Mouse (Mus musculus) lung, embryonic 15.5 days (tissue): Measurements from ENCODE around the gene Churc1. TPM values are rescaled to one million over a fixed set of nuclear protein-coding genes. Genes with fewer than 3 reads are reported as not detected.
"Not testable (repeated sequence)": the region's sequence is repeated elsewhere in the genome, so short reads cannot be mapped to it uniquely, and the experiment has no call there.

Source experiments
- ATAC-seq: fragments of 200-750 bp; cut with Nextera tagmentation; 2 replicates; pipeline ENCODE4 v1.8.0; 2017; ENCODE audit warnings: moderate number of reproducible peaks, borderline replicate concordance; ENCODE audit not compliant: low FRiP score, low TSS enrichment; ENCODE audit errors: extremely low read depth
- H3K27ac ChIP-seq: fragments of 300-500 bp; sonication (generic); 2 replicates; pipeline ENCODE4 v1.5.1; 2015; ENCODE audit warnings: moderate library complexity, mild to moderate bottlenecking, inconsistent platforms
- H3K27me3 ChIP-seq: fragments of 300-500 bp; sonication (generic); 2 replicates; pipeline ENCODE4 v1.6.1; 2015; ENCODE audit warnings: inconsistent platforms
- H3K36me3 ChIP-seq: fragments of 300-500 bp; sonication (generic); 2 replicates; pipeline ENCODE4 v1.6.1; 2015; ENCODE audit warnings: inconsistent platforms
- H3K4me1 ChIP-seq: fragments of 300-500 bp; sonication (generic); 2 replicates; pipeline ENCODE4 v1.6.1; 2015; ENCODE audit warnings: inconsistent platforms
- H3K4me2 ChIP-seq: fragments of 300-500 bp; sonication (generic); 2 replicates; pipeline ENCODE4 v1.6.1; 2015; ENCODE audit warnings: inconsistent platforms, mild to moderate bottlenecking, moderate library complexity
- H3K4me3 ChIP-seq: fragments of 300-500 bp; sonication (generic); 2 replicates; pipeline ENCODE4 v1.5.1; 2015; ENCODE audit warnings: mild to moderate bottlenecking, inconsistent platforms
- H3K9ac ChIP-seq: fragments of 300-500 bp; sonication (generic); 2 replicates; pipeline ENCODE4 v1.6.1; 2015; ENCODE audit warnings: inconsistent platforms
- H3K9me3 ChIP-seq: fragments of 300-500 bp; sonication (generic); 2 replicates; pipeline ENCODE4 v1.6.1; 2016; ENCODE audit warnings: inconsistent platforms
- WGBS: fragments of 180-500 bp; shearing (Covaris S2); methylation state at CpG from one replicate; pipeline ENCODE4 v1.1.7; 2015; 5-methylcytosine and 5-hydroxymethylcytosine counted together
- polyA plus RNA-seq: library from polyadenylated mRNA; unstranded; fragments of >200 nt; fragmentation: Nextera tagmentation; extraction: Ambion mirVana; gene quantifications from 2 replicates; pipeline ENCODE4 v1.2.1, GENCODE M21; 2015

Gene Churc1
- polyA plus RNA-seq, 1 experiment from 2014 or later: 139 TPM

GRCm38 (mm10) chr12:76775132-76775531 is 9.8 kb downstream of the Churc1 start:
- ATAC-seq: no peak
- no peaks in the 10 kb centered on the region for H3K27me3 ChIP-seq
- peaks cover 5% of the 10 kb centered on the region; the same call in 1 of the 2 replicates for H3K36me3 ChIP-seq
- WGBS: 50% methylated on average over 4 of the region's 4 CpGs
- H3K4me3 ChIP-seq: no peak overlapping the region
- H3K9ac ChIP-seq: no peak overlapping the region
- H3K4me1 ChIP-seq: no peaks in the 10 kb centered on the region
- no peak overlapping the region for H3K4me2 ChIP-seq
- H3K9me3 ChIP-seq: no peaks in the 10 kb centered on the region
- H3K27ac ChIP-seq: no peak overlapping the region

GRCm38 (mm10) chr12:76776898-76777297 is 11.6 kb downstream of the Churc1 start:
- no peak overlapping the region for H3K9ac ChIP-seq
- H3K27me3 ChIP-seq: no peaks in the 10 kb centered on the region
- H3K9me3 ChIP-seq: no peaks in the 10 kb centered on the region
- no peak overlapping the region for H3K4me3 ChIP-seq
- H3K4me2 ChIP-seq: no peak overlapping the region
- no peaks in the 10 kb centered on the region for H3K4me1 ChIP-seq
- ATAC-seq: no peak
- H3K36me3 ChIP-seq: peaks cover 5% of the 10 kb centered on the region; the same call in 1 of the 2 replicates
- WGBS: 50% methylated on average over 5 of the region's 5 CpGs
- H3K27ac ChIP-seq: no peak overlapping the region

GRCm38 (mm10) chr12:76777845-76778244 is 12.5 kb downstream of the Churc1 start:
- Histone ChIP-seq H3K9me3 (no peaks in the 10 kb centered on the region), H3K4me3 (no peak overlapping the region), H3K4me1 (no peaks in the 10 kb centered on the region), H3K4me2 (no peak overlapping the region), H3K27ac (no peak overlapping the region), H3K27me3 (no peaks in the 10 kb centered on the region), H3K36me3 (peaks cover 5% of the 10 kb centered on the region; the same call in 1 of the 2 replicates), H3K9ac (no peak overlapping the region)
- ATAC-seq: no peak

GRCm38 (mm10) chr12:76778305-76779083 is 13.2 kb downstream of the Churc1 start:
- no peak overlapping the region for H3K4me3 ChIP-seq
- H3K4me2 ChIP-seq: no peak overlapping the region
- peaks cover 5% of the 10 kb centered on the region; the same call in 1 of the 2 replicates for H3K36me3 ChIP-seq
- no peak overlapping the region for H3K9ac ChIP-seq
- H3K27ac ChIP-seq: no peak overlapping the region
- no peaks in the 10 kb centered on the region for H3K4me1 ChIP-seq
- WGBS: 83% methylated on average over 10 of the region's 10 CpGs
- H3K9me3 ChIP-seq: no peaks in the 10 kb centered on the region
- no peaks in the 10 kb centered on the region for H3K27me3 ChIP-seq
- no peak for ATAC-seq

- Histone ChIP-seq H3K27ac (no peak overlapping the region), H3K9me3 (no peaks in the 10 kb centered on the region), H3K4me2 (no peak overlapping the region), H3K36me3 (peaks cover 5% of the 10 kb centered on the region; the same call in 1 of the 2 replicates), H3K4me1 (no peaks in the 10 kb centered on the region), H3K4me3 (no peak overlapping the region), H3K27me3 (no peaks in the 10 kb centered on the region), H3K9ac (no peak overlapping the region)
- no peak for ATAC-seq
- WGBS: 81% methylated on average over 5 of the region's 5 CpGs
These were observed 14.6 kb downstream of the Churc1 start for GRCm38 (mm10) chr12:76779951-76780350.

- Histone ChIP-seq H3K4me2 (no peak overlapping the region), H3K4me3 (no peak overlapping the region), H3K9ac (no peak overlapping the region), H3K27me3 (no peaks in the 10 kb centered on the region), H3K4me1 (no peaks in the 10 kb centered on the region), H3K36me3 (peaks cover 5% of the 10 kb centered on the region; the same call in 1 of the 2 replicates), H3K27ac (no peak overlapping the region), H3K9me3 (no peaks in the 10 kb centered on the region)
- ATAC-seq: no peak
- WGBS: 78% methylated on average over 12 of the region's 12 CpGs
These were observed 15.5 kb downstream of the Churc1 start for GRCm38 (mm10) chr12:76780639-76781468.

GRCm38 (mm10) chr12:76784056-76784619 is 18.8 kb downstream of the Churc1 start:
- Histone ChIP-seq H3K27ac (no peak overlapping the region), H3K4me1 (no peaks in the 10 kb centered on the region), H3K36me3 (no peaks in the 10 kb centered on the region), H3K9me3 (no peaks in the 10 kb centered on the region), H3K4me3 (no peak overlapping the region), H3K9ac (no peak overlapping the region), H3K4me2 (no peak overlapping the region), H3K27me3 (no peaks in the 10 kb centered on the region)
- no peak for ATAC-seq
- WGBS: 58% methylated on average over 10 of the region's 10 CpGs

- WGBS: 7% methylated on average over 8 of the region's 8 CpGs
- H3K27me3 ChIP-seq: no peaks in the 10 kb centered on the region
- H3K4me3 ChIP-seq: no peak overlapping the region
- no peaks in the 10 kb centered on the region for H3K36me3 ChIP-seq
- no peak overlapping the region for H3K4me2 ChIP-seq
- no peak overlapping the region for H3K9ac ChIP-seq
- peak; percentile 59; the same call in 1 of the 2 replicates for ATAC-seq
- no peak overlapping the region for H3K27ac ChIP-seq
- peaks cover 15% of the 10 kb centered on the region for H3K4me1 ChIP-seq
- no peaks in the 10 kb centered on the region for H3K9me3 ChIP-seq
These were observed 25.2 kb downstream of the Churc1 start for GRCm38 (mm10) chr12:76790446-76791084.

GRCm38 (mm10) chr12:76792540-76792939 is 27.2 kb downstream of the Churc1 start:
- not testable (repeated sequence) for H3K4me3 ChIP-seq, H3K9me3 ChIP-seq, ATAC-seq, H3K27me3 ChIP-seq, H3K4me2 ChIP-seq, H3K27ac ChIP-seq, H3K9ac ChIP-seq, H3K36me3 ChIP-seq
- H3K4me1 ChIP-seq: peaks cover 15% of the 10 kb centered on the region
- WGBS: 52% methylated on average over 14 of the region's 14 CpGs

GRCm38 (mm10) chr12:76795350-76795749 is 30.0 kb downstream of the Churc1 start, which contains the start of gene Gpx2:
Gene Gpx2, minus strand, starts transcription at chr12:76795554.
- H3K27ac ChIP-seq: no peak within 1 kb of the TSS
- no peak for ATAC-seq
- 57% methylated on average over 5 of the region's 5 CpGs for WGBS

GRCm38 (mm10) chr12:76796938-76797539 is 31.7 kb downstream of the Churc1 start:
- no peak overlapping the region for H3K4me3 ChIP-seq
- no peak overlapping the region for H3K27ac ChIP-seq
- no peak overlapping the region for H3K9ac ChIP-seq
- H3K9me3 ChIP-seq: no peaks in the 10 kb centered on the region
- H3K27me3 ChIP-seq: no peaks in the 10 kb centered on the region
- H3K4me2 ChIP-seq: no peak overlapping the region
- H3K4me1 ChIP-seq: peaks cover 8% of the 10 kb centered on the region
- WGBS: 71% methylated on average over 7 of the region's 7 CpGs
- no peaks in the 10 kb centered on the region for H3K36me3 ChIP-seq
- no peak for ATAC-seq

More at GRCm38 (mm10) chr12:76795350-76795749, 30.0 kb downstream of the Churc1 start, which contains the start of gene Gpx2:
- peaks cover 18% of the 10 kb centered on the region for H3K4me1 ChIP-seq
- no peaks in the 10 kb centered on the region for H3K9me3 ChIP-seq
- no peak within 1 kb of the TSS for H3K9ac ChIP-seq
- peak within 1 kb of the TSS; percentile 5; the same call in 1 of the 2 replicates for H3K4me2 ChIP-seq
- no peaks in the 10 kb centered on the region for H3K36me3 ChIP-seq
- H3K27me3 ChIP-seq: no peaks in the 10 kb centered on the region
- H3K4me3 ChIP-seq: no peak within 1 kb of the TSS
